Mouse (Mus musculus): ENCODE results near the gene Gpr22. TPM values are rescaled to one million over a fixed set of nuclear protein-coding genes. Genes with fewer than 3 reads are reported as not detected.

Gpr22 gene
- not detected in 2 replicates for polyA plus RNA-seq (2012)

GRCm38 (mm10) chr12:31713600-31713999, at the start of gene Gpr22:
Gpr22 (minus strand) TSS chr12:31713947.
- no peak for TF ChIP-seq GATA1 (IDR thresholded peaks at IDR 0.05; ENCODE audit: low read length)

- no peak for TF ChIP-seq GATA1 (IDR thresholded peaks at IDR 0.05; ENCODE audit: low read length)
Observed at GRCm38 (mm10) chr12:31755885-31756755, 42.4 kb upstream of the Gpr22 start.

- TF ChIP-seq GATA1 (IDR thresholded peaks at IDR 0.05; ENCODE audit: low read length): no peak
Observed at GRCm38 (mm10) chr12:31754465-31754864, 40.7 kb upstream of the Gpr22 start.

- no peak for TF ChIP-seq GATA1 (IDR thresholded peaks at IDR 0.05; ENCODE audit: low read length)
Observed at GRCm38 (mm10) chr12:31749846-31750245, 36.1 kb upstream of the Gpr22 start.

DNA sequence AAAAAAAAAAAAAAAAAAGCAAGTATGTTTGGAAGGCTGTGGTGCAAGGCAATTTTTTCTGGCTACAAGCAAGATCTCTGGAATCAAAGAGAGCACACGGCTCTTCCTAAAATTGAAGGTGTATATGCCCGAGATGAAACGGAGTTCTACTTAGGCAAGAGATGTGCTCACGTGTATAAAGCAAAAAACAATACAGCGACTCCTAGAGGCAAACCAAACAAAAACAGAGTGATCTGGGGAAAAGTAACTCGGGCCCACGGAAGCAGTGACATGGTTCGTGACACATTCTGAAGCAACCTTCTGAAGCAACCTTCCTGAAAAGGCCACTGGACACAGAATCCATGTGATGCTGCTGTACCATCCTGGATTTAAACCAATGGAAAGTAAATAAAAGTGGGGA, 33.6 kb upstream of the Gpr22 start:
- no peak for TF ChIP-seq GATA1 (IDR thresholded peaks at IDR 0.05; ENCODE audit: low read length)

GRCm38 (mm10) chr12:31734616-31735015, 20.9 kb upstream of the Gpr22 start:
- TF ChIP-seq GATA1 (IDR thresholded peaks at IDR 0.05; ENCODE audit: low read length): no peak

DNA sequence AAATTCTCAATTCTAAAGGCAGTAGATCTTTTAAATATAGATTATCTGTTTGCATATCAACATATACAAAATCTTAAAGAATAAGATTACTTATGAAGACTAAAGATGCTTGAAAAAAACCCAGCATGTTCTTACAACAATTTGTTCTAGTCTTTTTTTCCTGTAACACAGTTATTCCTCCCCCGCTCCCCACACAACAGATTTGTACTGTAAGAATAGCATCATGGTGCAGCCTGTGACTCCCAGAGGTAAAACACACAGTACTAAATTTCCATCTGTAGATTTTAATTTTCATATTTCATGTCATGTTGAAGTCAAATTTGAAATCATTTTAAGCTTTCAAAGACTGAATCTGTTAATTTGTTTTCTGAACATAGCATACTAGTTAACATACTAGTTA, 16.4 kb upstream of the Gpr22 start:
- no peak for TF ChIP-seq GATA1 (IDR thresholded peaks at IDR 0.05; ENCODE audit: low read length)

DNA sequence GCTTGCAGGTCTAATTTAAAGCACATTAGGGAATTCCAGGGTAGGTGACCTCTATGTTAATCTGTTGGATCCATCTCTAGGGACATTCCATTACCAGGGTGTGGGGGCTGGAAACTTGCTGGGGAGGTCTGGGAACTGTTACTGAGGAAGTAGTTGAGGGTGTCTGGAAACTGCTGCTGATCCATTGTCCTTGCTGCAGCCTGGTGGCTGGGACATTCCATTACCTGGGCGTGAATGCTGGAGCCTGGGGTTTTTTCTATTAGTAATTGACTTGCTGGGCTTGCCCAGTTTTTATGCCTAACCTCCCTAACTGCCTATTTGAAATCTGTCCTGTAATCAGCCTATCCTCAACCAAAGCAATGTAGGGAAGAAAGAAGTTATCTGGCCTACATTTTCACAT, 13.0 kb upstream of the Gpr22 start:
- TF ChIP-seq GATA1 (IDR thresholded peaks at IDR 0.05; ENCODE audit: low read length): no peak

GRCm38 (mm10) chr12:31725511-31726275, 11.9 kb upstream of the Gpr22 start:
- TF ChIP-seq GATA1 (IDR thresholded peaks at IDR 0.05; ENCODE audit: low read length): no peak

GRCm38 (mm10) chr12:31724576-31724975, 10.8 kb upstream of the Gpr22 start:
- no peak for TF ChIP-seq GATA1 (IDR thresholded peaks at IDR 0.05; ENCODE audit: low read length)

- TF ChIP-seq GATA1 (IDR thresholded peaks at IDR 0.05; ENCODE audit: low read length): no peak
Observed at GRCm38 (mm10) chr12:31719586-31720275, 6.0 kb upstream of the Gpr22 start.

- TF ChIP-seq GATA1 (IDR thresholded peaks at IDR 0.05; ENCODE audit: low read length): no peak
Observed at GRCm38 (mm10) chr12:31714070-31714469, 323 bp upstream of the Gpr22 start.

DNA sequence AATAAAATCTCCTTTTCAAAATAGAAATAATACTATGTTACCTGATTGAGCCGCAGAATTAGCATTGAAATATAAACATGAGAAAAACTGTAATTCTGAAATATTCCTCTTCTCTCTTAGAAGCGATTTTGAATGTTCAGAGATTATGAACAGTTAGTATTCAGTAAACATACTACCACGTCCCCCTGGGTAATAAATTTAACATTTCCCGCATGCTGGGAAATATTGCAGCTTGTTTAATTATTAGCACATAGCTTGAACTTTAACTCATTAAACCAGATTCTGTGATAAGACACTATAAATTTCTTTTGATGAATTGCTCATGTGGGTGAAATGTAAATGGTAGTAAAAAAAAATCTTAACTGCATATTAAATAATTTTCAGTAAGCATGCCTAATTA, 1.0 kb downstream of the Gpr22 start:
- no peak for TF ChIP-seq GATA1 (IDR thresholded peaks at IDR 0.05; ENCODE audit: low read length)

DNA sequence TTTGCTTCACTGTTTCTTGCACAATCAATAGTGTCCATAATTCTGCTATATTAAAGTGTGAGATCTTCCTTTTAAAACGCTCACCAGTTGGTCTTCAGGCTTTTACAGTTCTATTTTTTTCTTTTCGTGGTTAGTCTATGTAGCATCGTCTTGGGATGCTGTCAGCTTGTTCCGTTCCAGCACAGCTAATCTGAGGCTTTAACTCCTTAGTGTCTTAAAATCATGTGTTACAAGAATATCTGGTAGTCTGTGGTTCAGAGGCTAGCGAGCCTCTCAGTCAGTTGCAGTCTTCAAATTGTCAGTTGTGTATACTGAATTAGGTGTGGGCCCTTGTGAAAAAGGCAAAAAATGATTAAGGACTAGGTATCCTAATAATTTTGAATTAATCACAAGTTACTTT, 1.5 kb downstream of the Gpr22 start:
- no peak for TF ChIP-seq GATA1 (IDR thresholded peaks at IDR 0.05; ENCODE audit: low read length)

DNA sequence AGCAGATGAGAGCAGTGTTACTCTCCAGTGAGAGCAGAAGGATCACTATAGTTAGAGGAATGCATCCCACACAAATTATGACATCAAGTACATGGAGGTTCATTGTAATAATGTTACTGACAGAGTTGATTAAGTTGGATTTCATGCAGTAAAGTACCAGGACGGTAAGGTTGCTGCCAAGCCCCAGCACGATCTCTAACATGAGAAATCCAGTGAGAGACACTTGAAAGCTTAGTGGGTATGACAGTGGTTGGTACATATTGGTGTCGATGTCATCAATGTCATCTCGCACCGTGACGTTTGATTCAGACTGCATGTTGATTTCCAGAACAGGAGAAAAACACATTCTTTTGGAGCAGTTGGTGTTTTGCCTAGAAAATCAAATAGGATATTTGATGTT, 4.1 kb downstream of the Gpr22 start:
- no peak for TF ChIP-seq GATA1 (IDR thresholded peaks at IDR 0.05; ENCODE audit: low read length)

GRCm38 (mm10) chr12:31707531-31707930, 6.2 kb downstream of the Gpr22 start:
- no peak for TF ChIP-seq GATA1 (IDR thresholded peaks at IDR 0.05; ENCODE audit: low read length)
